Mouse (Mus musculus): Measurements from ENCODE around the gene Flnb.

Gene Flnb

GRCm38 (mm10) chr14:7999030-7999429 lies 181.3 kb downstream of the Flnb start:
- DNase-seq, result no peak

- DNase-seq, result no peak
These were observed 181.7 kb downstream of the Flnb start for GRCm38 (mm10) chr14:7999435-7999834.

DNA sequence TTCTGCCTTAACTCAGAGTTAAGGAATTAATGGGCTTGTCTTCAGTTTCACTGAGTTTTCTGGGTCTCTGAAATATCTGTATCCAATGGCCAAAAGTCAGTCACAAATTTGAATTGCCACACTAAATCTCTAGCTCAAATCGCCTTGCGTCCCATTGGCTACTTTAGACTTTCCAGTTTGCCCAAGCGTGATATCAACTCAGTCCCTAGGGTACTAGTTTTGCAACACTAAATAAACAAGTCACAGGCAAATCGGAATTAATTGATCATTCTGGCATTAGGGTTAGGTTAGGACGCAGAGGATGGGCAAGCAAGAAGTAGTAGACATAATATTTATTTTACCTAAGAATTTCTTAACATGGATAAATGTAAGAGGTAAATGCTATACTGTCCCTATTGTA lies 182.5 kb downstream of the Flnb start:
- DNase-seq, result no peak

Data from cerebellum, postnatal 36 days (tissue).